Mouse (Mus musculus) cerebellum, adult 11-12 months (tissue): ENCODE measurements around the gene Ribc1.

Experiments used
- DNase-seq: peaks from one replicate; pipeline ENCODE4 v3.0.0; 2022

Ribc1 gene

GRCm38 (mm10) chrX:152016151-152017145, at the start of gene Ribc1, which contains the start of gene Smc1a:
Ribc1 (minus strand) TSS chrX:152016295.
Smc1a (plus strand) TSS chrX:152016428.
- peak; percentile 90 for DNase-seq

DNA sequence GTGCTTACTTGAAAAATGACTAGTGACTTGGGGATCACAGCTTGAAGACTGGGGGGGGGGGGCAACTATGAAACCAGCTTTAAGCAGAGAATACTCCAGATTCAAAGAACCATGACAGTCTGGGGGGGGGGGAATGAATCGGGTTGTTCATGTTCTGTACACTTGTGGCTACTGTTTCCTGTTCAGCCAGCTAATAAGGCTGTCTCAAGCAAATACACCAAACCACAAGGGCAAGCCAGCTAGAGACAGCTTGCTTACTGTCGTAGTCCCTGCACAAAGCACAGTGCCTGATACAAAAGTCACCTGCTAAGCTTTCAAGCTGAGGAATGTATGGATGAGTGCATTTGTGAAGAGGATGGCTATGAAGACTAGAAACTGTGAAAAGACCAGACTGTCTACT, 49.6 kb upstream of the Ribc1 start:
- DNase-seq: no peak

- no peak for DNase-seq
Observed at GRCm38 (mm10) chrX:152054094-152054493, 38.0 kb upstream of the Ribc1 start.

GRCm38 (mm10) chrX:152052546-152052945, 36.5 kb upstream of the Ribc1 start:
- no peak for DNase-seq

GRCm38 (mm10) chrX:152047230-152047629, 31.1 kb upstream of the Ribc1 start:
- no peak for DNase-seq

GRCm38 (mm10) chrX:152039865-152040264, 23.8 kb upstream of the Ribc1 start:
- no peak for DNase-seq

- no peak for DNase-seq
Observed at GRCm38 (mm10) chrX:152019294-152019693, 3.2 kb upstream of the Ribc1 start.

- DNase-seq: no peak
Observed at GRCm38 (mm10) chrX:152017186-152017585, 1.1 kb upstream of the Ribc1 start.

GRCm38 (mm10) chrX:152015752-152016150, 344 bp downstream of the Ribc1 start:
- peak; percentile 7 for DNase-seq

GRCm38 (mm10) chrX:152007863-152008262, 8.2 kb downstream of the Ribc1 start:
- DNase-seq: no peak

DNA sequence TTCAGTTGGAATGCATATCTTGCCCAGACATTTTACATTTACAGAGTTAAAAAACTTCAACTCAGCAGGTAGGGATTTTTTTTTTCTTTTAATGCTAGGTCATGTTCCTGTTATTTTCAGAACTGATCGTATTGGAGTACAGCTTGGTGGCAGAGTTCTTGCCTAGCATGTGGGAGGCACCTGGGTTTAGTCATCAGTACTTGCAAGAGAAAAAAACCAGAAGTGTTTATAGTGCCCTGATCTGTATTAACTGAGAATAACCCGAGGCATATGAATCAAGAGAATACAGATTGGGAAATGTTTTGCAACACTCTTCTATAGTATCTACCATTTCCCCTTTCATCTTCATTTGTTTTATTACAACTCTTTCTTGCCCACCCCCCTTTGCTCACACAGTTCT, 13.2 kb downstream of the Ribc1 start:
- no peak for DNase-seq

DNA sequence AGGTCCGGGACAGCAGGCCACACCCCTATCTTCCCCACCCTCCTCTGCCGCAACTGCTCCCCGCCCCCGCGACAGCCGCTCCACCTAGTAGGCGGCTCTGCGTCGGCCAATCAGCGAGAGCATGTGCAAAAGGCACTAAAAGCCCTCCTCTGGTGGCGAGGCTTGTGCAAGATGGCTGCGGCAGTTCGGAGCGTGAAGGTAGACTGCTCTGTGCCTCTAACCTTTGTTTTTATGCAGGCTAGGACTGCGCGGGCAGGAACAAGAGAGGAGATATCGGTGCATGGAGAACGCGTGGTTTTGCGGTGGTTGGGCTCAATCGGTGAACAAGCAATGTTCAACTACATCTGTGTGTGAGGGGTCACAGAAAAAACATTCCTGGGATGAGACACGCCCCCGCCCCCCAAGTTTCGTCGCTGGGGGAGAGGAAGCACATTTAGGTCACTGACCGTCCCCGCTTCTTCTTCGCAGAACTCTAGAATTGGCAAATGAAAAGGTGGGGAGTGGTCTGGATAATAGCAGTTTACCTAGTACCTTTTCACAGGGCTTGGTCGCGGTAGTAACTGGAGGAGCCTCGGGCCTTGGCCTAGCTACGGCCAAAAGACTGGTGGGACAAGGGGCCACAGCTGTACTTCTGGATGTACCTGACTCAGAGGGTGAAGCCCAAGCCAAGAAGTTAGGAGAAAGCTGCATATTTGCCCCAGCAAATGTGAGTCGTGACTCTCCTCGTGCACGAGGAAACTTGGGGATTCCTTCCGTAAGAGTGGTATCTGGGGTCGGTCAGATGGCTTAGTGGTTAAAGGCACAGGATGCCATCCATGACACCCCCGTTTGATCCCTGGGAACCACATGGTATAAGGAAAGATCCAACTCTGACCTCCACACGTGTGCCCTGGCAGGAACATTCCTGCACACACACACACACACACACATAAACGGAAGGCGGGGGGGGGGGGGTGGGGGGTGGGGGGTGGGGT, 14.1 kb downstream of the Ribc1 start, which contains the start of gene Hsd17b10:
Gene Hsd17b10 (plus strand): TSS at position 109 of the 974 bp plus-strand sequence.
- DNase-seq: peak; percentile 81

GRCm38 (mm10) chrX:152001182-152001684, 14.9 kb downstream of the Ribc1 start:
- no peak for DNase-seq

GRCm38 (mm10) chrX:151999006-151999710, 16.9 kb downstream of the Ribc1 start:
- no peak for DNase-seq
